Mouse (Mus musculus) MN1 (cell line): ENCODE data around the gene Xrcc6.

Experiments
- DNase-seq: peaks from one replicate; pipeline ENCODE4 v3.0.0-alpha.2; 2016; ENCODE audit warnings: low spot score

Xrcc6 gene

GRCm38 (mm10) chr15:81987646-81988045 is at the start of gene Xrcc6:
Gene Xrcc6 (plus strand): TSS chr15:81987835.
- no peak for DNase-seq

- peak; percentile 79 for DNase-seq
These were observed 49.4 kb upstream of the Xrcc6 start for GRCm38 (mm10) chr15:81938246-81938645.

- DNase-seq: no peak
These were observed 48.4 kb upstream of the Xrcc6 start for GRCm38 (mm10) chr15:81939157-81939715.

- DNase-seq: no peak
These were observed 47.9 kb upstream of the Xrcc6 start for GRCm38 (mm10) chr15:81939774-81940173.

GRCm38 (mm10) chr15:81940219-81940618 is 47.4 kb upstream of the Xrcc6 start:
- no peak for DNase-seq

- DNase-seq: no peak
These were observed 46.6 kb upstream of the Xrcc6 start for GRCm38 (mm10) chr15:81941010-81941409.

GRCm38 (mm10) chr15:81943176-81943749 is 44.4 kb upstream of the Xrcc6 start:
- no peak for DNase-seq

GRCm38 (mm10) chr15:81949076-81949475 is 38.6 kb upstream of the Xrcc6 start:
- DNase-seq: no peak

- no peak for DNase-seq
These were observed 38.0 kb upstream of the Xrcc6 start for GRCm38 (mm10) chr15:81949476-81950131.

- DNase-seq: no peak
These were observed 36.9 kb upstream of the Xrcc6 start for GRCm38 (mm10) chr15:81950716-81951115.

- DNase-seq: no peak
These were observed 36.5 kb upstream of the Xrcc6 start for GRCm38 (mm10) chr15:81951159-81951558.

- DNase-seq: no peak
These were observed 35.3 kb upstream of the Xrcc6 start for GRCm38 (mm10) chr15:81952310-81952709.

GRCm38 (mm10) chr15:81954151-81954583 is 33.5 kb upstream of the Xrcc6 start:
- DNase-seq: no peak

- DNase-seq: no peak
These were observed 32.9 kb upstream of the Xrcc6 start for GRCm38 (mm10) chr15:81954716-81955115.

- DNase-seq: no peak
These were observed 32.2 kb upstream of the Xrcc6 start for GRCm38 (mm10) chr15:81955414-81955813.

GRCm38 (mm10) chr15:81956457-81956856 is 31.2 kb upstream of the Xrcc6 start:
- peak; percentile 66 for DNase-seq

GRCm38 (mm10) chr15:81957598-81957997 is 30.0 kb upstream of the Xrcc6 start:
- no peak for DNase-seq

- no peak for DNase-seq
These were observed 28.7 kb upstream of the Xrcc6 start for GRCm38 (mm10) chr15:81958906-81959305.

- DNase-seq: peak; percentile 100
These were observed 27.2 kb upstream of the Xrcc6 start, which contains the start of gene Pmm1 for GRCm38 (mm10) chr15:81960171-81961077. Gene Pmm1 (minus strand): TSS chr15:81960930.

GRCm38 (mm10) chr15:81961078-81961451 is 26.6 kb upstream of the Xrcc6 start:
- DNase-seq: no peak

GRCm38 (mm10) chr15:81964262-81964661 is 23.4 kb upstream of the Xrcc6 start:
- no peak for DNase-seq

GRCm38 (mm10) chr15:81964980-81965545 is 22.6 kb upstream of the Xrcc6 start:
- DNase-seq: peak; percentile 93
